In the genomic region with DNA sequence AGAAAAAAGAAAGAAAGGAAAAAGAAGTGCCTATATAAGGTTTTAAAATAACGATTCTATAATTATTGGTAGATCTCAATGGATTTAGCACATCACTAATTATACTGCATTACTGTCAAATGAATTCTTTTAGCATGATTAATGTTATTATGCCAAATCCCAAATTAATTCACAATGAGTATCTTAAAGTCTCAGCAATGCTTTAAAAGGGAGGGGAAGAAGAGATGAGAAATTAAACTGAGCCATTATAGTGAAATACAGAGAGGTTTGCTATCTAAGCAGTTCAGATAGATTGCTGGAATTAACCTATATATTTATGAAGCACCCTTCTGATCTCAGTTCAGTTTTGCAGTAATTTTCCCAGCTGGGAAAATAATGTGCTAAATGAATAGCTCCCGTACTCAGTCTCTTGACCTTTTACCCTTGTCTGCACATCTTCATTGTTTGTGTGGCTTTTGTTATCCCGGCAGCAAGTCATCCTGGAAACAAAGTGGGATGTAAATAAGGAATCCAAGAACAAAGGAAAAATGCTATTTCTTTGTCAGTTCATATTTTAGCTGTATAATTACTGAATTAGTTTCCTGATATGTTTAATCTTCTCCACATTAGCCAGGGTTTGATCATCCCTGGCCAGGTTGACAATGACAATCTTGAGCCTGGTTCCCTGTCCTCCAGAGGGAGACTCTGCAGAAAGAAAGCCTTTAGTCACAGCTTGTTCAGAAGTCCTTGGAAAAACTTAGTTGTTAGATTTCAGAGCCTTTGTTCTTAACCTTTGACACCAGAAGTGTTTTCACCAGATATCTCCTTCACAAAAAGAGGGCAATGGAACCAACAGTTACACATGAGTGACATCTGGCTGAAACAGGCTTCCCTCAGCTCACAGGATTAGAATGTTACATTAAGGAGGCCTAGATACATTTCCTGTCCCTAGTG, we compare ENCODE assay signal across 19 mouse cellular contexts.
DNase-seq lines count a peak whose midpoint lies in the region; ATAC-seq and TF ChIP-seq lines count a peak whose summit lies in the region.
"Had no signal": no experiment of that assay in that cellular context is flagged by ENCODE, and none has a peak within 500 bp of the region (broad histone marks: within the 10 kb centered on the region; RNA-seq: fewer than 3 reads in every experiment).

No protein-coding gene starts in this region.

- 22% methylated on average over 3 of the region's 3 CpGs for WGBS in forebrain, embryonic 14.5 days
- 42% methylated on average over 3 of the region's 3 CpGs for WGBS in forebrain, embryonic 10.5 days
- 24% methylated on average over 3 of the region's 3 CpGs for WGBS in midbrain, embryonic 11.5 days
- 24% methylated on average over 3 of the region's 3 CpGs for WGBS in midbrain, postnatal 0 days
- 15% methylated on average over 3 of the region's 3 CpGs for WGBS in forebrain, embryonic 16.5 days

- H3K4me1 ChIP-seq in forebrain, embryonic 14.5 days (ENCODE audit: control insufficient read depth, insufficient read depth, low read length) = no peaks in the 10 kb centered on the region
- H3K4me1 ChIP-seq in forebrain, embryonic 10.5 days = peaks cover 13% of the 10 kb centered on the region
- peaks cover 6% of the 10 kb centered on the region; the same call in 1 of the 2 replicates for H3K4me1 ChIP-seq in midbrain, embryonic 11.5 days (ENCODE audit: control insufficient read depth, insufficient read depth, low read length)
- 0 out of 2 replicates have a peak, but pooled peaks cover 3% of the 10 kb centered on the region for H3K4me1 ChIP-seq in midbrain, postnatal 0 days (ENCODE audit: insufficient read depth, low read length)
- H3K4me1 ChIP-seq in forebrain, embryonic 16.5 days (replicated peaks; ENCODE audit: control insufficient read depth, insufficient read depth, low read length) = no peaks in the 10 kb centered on the region
- H3K4me1 ChIP-seq: limb, embryonic 10.5 days had no signal

- H3K27me3 ChIP-seq in forebrain, embryonic 14.5 days (replicated peaks; ENCODE audit: control insufficient read depth, insufficient read depth, low read length) = no peaks in the 10 kb centered on the region
- no peaks in the 10 kb centered on the region for H3K27me3 ChIP-seq in forebrain, embryonic 10.5 days (ENCODE audit: poor library complexity, severe bottlenecking)
- H3K27me3 ChIP-seq in midbrain, embryonic 11.5 days (ENCODE audit: control insufficient read depth, insufficient read depth, low read length) = no peaks in the 10 kb centered on the region
- no peaks in the 10 kb centered on the region for H3K27me3 ChIP-seq in midbrain, postnatal 0 days (ENCODE audit: insufficient read depth, low read length)
- no peaks in the 10 kb centered on the region for H3K27me3 ChIP-seq in forebrain, embryonic 16.5 days (replicated peaks; ENCODE audit: control insufficient read depth, insufficient read depth, low read length)
- H3K27me3 ChIP-seq: heart, embryonic 13.5 days had no signal

- H3K36me3 ChIP-seq in forebrain, embryonic 14.5 days (ENCODE audit: control insufficient read depth, insufficient read depth, low read length) = no peaks in the 10 kb centered on the region
- no peaks in the 10 kb centered on the region for H3K36me3 ChIP-seq in forebrain, embryonic 10.5 days (replicated peaks)
- H3K36me3 ChIP-seq in midbrain, embryonic 11.5 days (ENCODE audit: control insufficient read depth, insufficient read depth, low read length) = no peaks in the 10 kb centered on the region
- no peaks in the 10 kb centered on the region for H3K36me3 ChIP-seq in midbrain, postnatal 0 days (ENCODE audit: insufficient read depth, low read length)
- no peaks in the 10 kb centered on the region for H3K36me3 ChIP-seq in forebrain, embryonic 16.5 days (ENCODE audit: control insufficient read depth, insufficient read depth)
- H3K36me3 ChIP-seq: G1E; heart, embryonic 13.5 days; limb, embryonic 10.5 days had no signal

- H3K4me2 ChIP-seq in forebrain, embryonic 14.5 days (ENCODE audit: low read length) = no peak overlapping the region
- H3K4me2 ChIP-seq in midbrain, embryonic 11.5 days = no peak overlapping the region
- H3K4me2 ChIP-seq in midbrain, postnatal 0 days (ENCODE audit: low read depth, low read length, poor library complexity, severe bottlenecking) = no peak overlapping the region
- no peak overlapping the region for H3K4me2 ChIP-seq in forebrain, embryonic 16.5 days (ENCODE audit: low read length)
- H3K4me2 ChIP-seq: heart, embryonic 13.5 days had no signal

- H3K4me3 ChIP-seq in forebrain, embryonic 14.5 days (ENCODE audit: low read depth, low read length) = no peak overlapping the region
- no peak overlapping the region for H3K4me3 ChIP-seq in forebrain, embryonic 10.5 days
- H3K4me3 ChIP-seq in midbrain, embryonic 11.5 days (ENCODE audit: low read depth, low read length) = no peak overlapping the region
- H3K4me3 ChIP-seq in midbrain, postnatal 0 days (ENCODE audit: low read depth, low read length) = no peak overlapping the region
- no peak overlapping the region for H3K4me3 ChIP-seq in forebrain, embryonic 16.5 days (replicated peaks; ENCODE audit: low read length)
- H3K4me3 ChIP-seq: heart, embryonic 13.5 days; limb, embryonic 10.5 days had no signal

- H3K9me3 ChIP-seq in forebrain, embryonic 14.5 days (replicated peaks; ENCODE audit: control insufficient read depth, low read length) = no peaks in the 10 kb centered on the region
- no peaks in the 10 kb centered on the region for H3K9me3 ChIP-seq in forebrain, embryonic 10.5 days
- H3K9me3 ChIP-seq in midbrain, embryonic 11.5 days (ENCODE audit: control insufficient read depth, low read length) = no peaks in the 10 kb centered on the region
- H3K9me3 ChIP-seq in midbrain, postnatal 0 days (ENCODE audit: low read length) = no peaks in the 10 kb centered on the region
- H3K9me3 ChIP-seq in forebrain, embryonic 16.5 days (ENCODE audit: control insufficient read depth, low read length) = no peaks in the 10 kb centered on the region
- H3K9me3 ChIP-seq: G1E; heart, embryonic 13.5 days; limb, embryonic 10.5 days had no signal

- 0 out of 2 replicates have a peak, but pooled peaks have one; percentile 10 for ATAC-seq in forebrain, embryonic 14.5 days
- peak; percentile 48 for ATAC-seq in midbrain, embryonic 11.5 days (ENCODE audit: low FRiP score)
- ATAC-seq in midbrain, postnatal 0 days (ENCODE audit: low FRiP score) = no peak
- ATAC-seq in forebrain, embryonic 16.5 days = peak; percentile 72
- ATAC-seq: CD4-positive, CD25-positive, alpha-beta regulatory T cell, adult 4 months; liver, postnatal 0 days had no signal

- no peak overlapping the region for H3K9ac ChIP-seq in forebrain, embryonic 14.5 days (ENCODE audit: low read length)
- H3K9ac ChIP-seq in midbrain, embryonic 11.5 days (ENCODE audit: low read length) = no peak overlapping the region
- no peak overlapping the region for H3K9ac ChIP-seq in midbrain, postnatal 0 days (replicated peaks; ENCODE audit: low read length, poor library complexity, severe bottlenecking)
- H3K9ac ChIP-seq in forebrain, embryonic 16.5 days (replicated peaks; ENCODE audit: low read depth, low read length) = no peak overlapping the region
- H3K9ac ChIP-seq: heart, embryonic 13.5 days; liver, postnatal 0 days had no signal

- H3K27ac ChIP-seq in forebrain, embryonic 14.5 days (ENCODE audit: low read depth, low read length) = no peak overlapping the region
- H3K27ac ChIP-seq in forebrain, embryonic 10.5 days = no peak overlapping the region
- no peak overlapping the region for H3K27ac ChIP-seq in midbrain, embryonic 11.5 days (ENCODE audit: low read depth, low read length)
- no peak overlapping the region for H3K27ac ChIP-seq in midbrain, postnatal 0 days (ENCODE audit: low read depth, low read length)
- H3K27ac ChIP-seq in forebrain, embryonic 16.5 days (ENCODE audit: low read length) = peak overlapping the region; percentile 45
- H3K27ac ChIP-seq: heart, embryonic 13.5 days; limb, embryonic 10.5 days had no signal

- TF ChIP-seq CTCF in midbrain, postnatal 0 days (IDR thresholded peaks at IDR 0.05) = no peak; the same call in 1 of the 2 replicates

- DNase-seq in forebrain, embryonic 14.5 days (ENCODE audit: low spot score) = peak; percentile 41
- no peak for DNase-seq in forebrain, embryonic 10.5 days (ENCODE audit: extremely low spot score, low spot score)
- DNase-seq in midbrain, embryonic 11.5 days (ENCODE audit: low spot score, missing footprints) = no peak
- no peak for DNase-seq in midbrain, postnatal 0 days (ENCODE audit: low spot score)
- DNase-seq in retina, embryonic 14.5 days (ENCODE audit: low spot score) = peak; percentile 51
- no peak for DNase-seq in adrenal gland, postnatal 14 days
- no peak for DNase-seq in MN1 (ENCODE audit: low spot score)
- DNase-seq: adrenal gland, adult 2 months; cerebellum, adult 9-11 months; heart, adult 18-20 months; kidney, adult 9 months; kidney, postnatal 36 days; layer of hippocampus, adult 9-11 months; liver, postnatal 0 days had no signal

Comparison
In these comparisons a context has a peak if more than half of its experiments do, and no peak if none do; other contexts are left out.
1. DNase-seq: peak in forebrain, embryonic 14.5 days (single experiment) and retina, embryonic 14.5 days (single experiment); none in forebrain, embryonic 10.5 days (single experiment), midbrain, embryonic 11.5 days (single experiment), midbrain, postnatal 0 days (single experiment), adrenal gland, postnatal 14 days (single experiment) and MN1 (single experiment).